ENCODE assay signal across 8 mouse cellular contexts in genomic region chr12:79879093-79879917, GRCm38 (mm10).
DNase-seq lines count a peak whose midpoint lies in the region; ATAC-seq lines count a peak whose summit lies in the region.

No protein-coding gene starts in this region.

- no peaks in the 10 kb centered on the region for H3K9me3 ChIP-seq in heart, embryonic 14.5 days (ENCODE audit: control insufficient read depth, low read length)
- no peaks in the 10 kb centered on the region for H3K9me3 ChIP-seq in neural tube, embryonic 11.5 days (ENCODE audit: control insufficient read depth, low read length)

- H3K4me3 ChIP-seq in heart, embryonic 14.5 days (ENCODE audit: control insufficient read depth in 1 of 2, insufficient read depth in 1 of 2, low read depth in 1 of 2, low read length in 2 of 2), result no peak overlapping the region
- H3K4me3 ChIP-seq in neural tube, embryonic 11.5 days (ENCODE audit: low read depth, low read length), result no peak overlapping the region

- peak; percentile 28 for DNase-seq in ZHBTc4 (ENCODE audit: low read depth, low spot score)
- peak; percentile 87 for DNase-seq in embryo, embryonic 11 days
- peak; percentile 74 to 87 for DNase-seq in kidney, postnatal 25 days
- peak; percentile 85 for DNase-seq in neural tube, embryonic 11.5 days (ENCODE audit: low spot score)
- DNase-seq in ovary, postnatal 14 days (ENCODE audit: low spot score), result no peak
- DNase-seq in left cerebral cortex, adult 9 months (ENCODE audit: low spot score in 2 of 2), result no peak

- peaks cover 23 to 28% of the 10 kb centered on the region in 2 experiments for H3K4me1 ChIP-seq in heart, embryonic 14.5 days (ENCODE audit: control insufficient read depth in 2 of 2, insufficient read depth in 2 of 2, low read length in 2 of 2)
- H3K4me1 ChIP-seq in neural tube, embryonic 11.5 days (ENCODE audit: control insufficient read depth, insufficient read depth, low read length), result peaks cover 37% of the 10 kb centered on the region

- no peaks in the 10 kb centered on the region for H3K36me3 ChIP-seq in heart, embryonic 14.5 days (ENCODE audit: control insufficient read depth, insufficient read depth, low read length)
- no peaks in the 10 kb centered on the region for H3K36me3 ChIP-seq in neural tube, embryonic 11.5 days (ENCODE audit: control insufficient read depth, insufficient read depth, low read length)

- peak overlapping the region in 1 of 2 experiments; percentile 53; a peak in 2 of 4 replicates for H3K27ac ChIP-seq in heart, embryonic 14.5 days (replicated peaks in 1 of 2; ENCODE audit: control insufficient read depth in 1 of 2, insufficient read depth in 1 of 2, low read depth in 2 of 2, low read length in 2 of 2)
- H3K27ac ChIP-seq in neural tube, embryonic 11.5 days (ENCODE audit: low read depth, low read length), result peak overlapping the region; percentile 77

- H3K9ac ChIP-seq in heart, embryonic 14.5 days (ENCODE audit: low read length), result peak overlapping the region; percentile 25; the same call in 1 of the 2 replicates
- H3K9ac ChIP-seq in neural tube, embryonic 11.5 days (ENCODE audit: low read length), result no peak overlapping the region

- no peak for ATAC-seq in heart, embryonic 14.5 days (ENCODE audit: insufficient number of reproducible peaks, insufficient read depth, low FRiP score, low read depth)
- ATAC-seq in neural tube, embryonic 11.5 days (ENCODE audit: insufficient read depth, low FRiP score, low TSS enrichment), result peak; percentile 94
- no peak for ATAC-seq in inflammation-experienced regulatory T-cells, adult 6 months

- 37% methylated on average over 15 of the region's 15 CpGs for WGBS in heart, embryonic 14.5 days
- 3% methylated on average over 15 of the region's 15 CpGs for WGBS in neural tube, embryonic 11.5 days

- H3K27me3 ChIP-seq in heart, embryonic 14.5 days (ENCODE audit: control insufficient read depth, insufficient read depth, low read length), result no peaks in the 10 kb centered on the region
- H3K27me3 ChIP-seq in neural tube, embryonic 11.5 days (ENCODE audit: control insufficient read depth, insufficient read depth, low read length), result no peaks in the 10 kb centered on the region

- no peak overlapping the region for H3K4me2 ChIP-seq in heart, embryonic 14.5 days (ENCODE audit: low read length)
- H3K4me2 ChIP-seq in neural tube, embryonic 11.5 days (ENCODE audit: low read depth), result no peak overlapping the region

Comparison
In these comparisons a context has a peak if more than half of its experiments do, and no peak if none do; other contexts are left out.
1. DNase-seq: peak in ZHBTc4 (single experiment), embryo, embryonic 11 days (single experiment), kidney, postnatal 25 days (2 of 2) and neural tube, embryonic 11.5 days (single experiment); none in ovary, postnatal 14 days (single experiment) and left cerebral cortex, adult 9 months (0 of 2).